Mouse (Mus musculus): ENCODE data around the gene Plcg2. TPM values are rescaled to one million over a fixed set of nuclear protein-coding genes. Genes with fewer than 3 reads are reported as not detected.

Gene Plcg2
- polyA plus RNA-seq, 2 experiments = 4.3 to 5.0 TPM

- DNase-seq (ENCODE audit: low read depth in 3 of 3, low spot score in 3 of 3) = peak; percentile 73 to 75 (median 73)
- Histone ChIP-seq H3K4me3 (ENCODE audit: insufficient read depth in 1 of 2, low read depth in 2 of 2, low read length in 2 of 2) (no peak overlapping the region), H3K27me3 (ENCODE audit: control insufficient read depth, insufficient read depth, low read length) (peaks cover 2% of the 10 kb centered on the region; the same call in 1 of the 2 replicates), H3K27ac (no peak overlapping the region), H3K4me2 (ENCODE audit: low read depth) (no peak overlapping the region), H3K36me3 (replicated peaks; ENCODE audit: control insufficient read depth, insufficient read depth, low read depth) (no peaks in the 10 kb centered on the region), H3K4me1 (replicated peaks; ENCODE audit: control insufficient read depth in 2 of 2, insufficient read depth in 2 of 2, low read length in 1 of 2) (0 out of 4 replicates have a peak, but pooled peaks cover 0 to 4% of the 10 kb centered on the region in 2 experiments), H3K9me3 (ENCODE audit: control insufficient read depth, low read length) (no peaks in the 10 kb centered on the region), H3K9ac (replicated peaks) (no peak overlapping the region)
- peak; percentile 97 for TF ChIP-seq CTCF (IDR thresholded peaks at IDR 0.05; ENCODE audit: low read depth)
- no peak for TF ChIP-seq EP300 (IDR thresholded peaks at IDR 0.05; ENCODE audit: low read depth)
- WGBS (ENCODE audit: insufficient replicate concordance) = 0% methylated on average over 5 of the region's 5 CpGs
- ATAC-seq (ENCODE audit: insufficient read depth) = peak; percentile 47; the same call in 1 of the 2 replicates
Observed at GRCm38 (mm10) chr8:117474944-117475343, 23.1 kb upstream of the Plcg2 start.

- no peak overlapping the region; the same call in 1 of the 2 replicates for H3K4me2 ChIP-seq (ENCODE audit: low read depth)
- H3K9me3 ChIP-seq (ENCODE audit: control insufficient read depth, low read length) = no peaks in the 10 kb centered on the region
- H3K36me3 ChIP-seq (replicated peaks; ENCODE audit: control insufficient read depth, insufficient read depth, low read depth) = no peaks in the 10 kb centered on the region
- 0 out of 4 replicates have a peak, but pooled peaks cover 0 to 2% of the 10 kb centered on the region in 2 experiments for H3K4me1 ChIP-seq (replicated peaks; ENCODE audit: control insufficient read depth in 2 of 2, insufficient read depth in 2 of 2, low read length in 1 of 2)
- 13% methylated on average over 7 of the region's 7 CpGs for WGBS (ENCODE audit: insufficient replicate concordance)
- H3K9ac ChIP-seq (replicated peaks) = no peak overlapping the region
- H3K27me3 ChIP-seq (ENCODE audit: control insufficient read depth, insufficient read depth, low read length) = no peaks in the 10 kb centered on the region
- H3K4me3 ChIP-seq (ENCODE audit: insufficient read depth in 1 of 2, low read depth in 2 of 2, low read length in 2 of 2) = no peak overlapping the region
- no peak for TF ChIP-seq CTCF (IDR thresholded peaks at IDR 0.05; ENCODE audit: low read depth)
- DNase-seq (ENCODE audit: low read depth in 3 of 3, low spot score in 3 of 3) (no peak), ATAC-seq (ENCODE audit: insufficient read depth) (0 out of 2 replicates have a peak, but pooled peaks have one; percentile 17)
- no peak overlapping the region for H3K27ac ChIP-seq
Observed at GRCm38 (mm10) chr8:117475819-117476218, 22.3 kb upstream of the Plcg2 start.

GRCm38 (mm10) chr8:117478082-117478481, 20.0 kb upstream of the Plcg2 start:
- Histone ChIP-seq H3K36me3 (replicated peaks; ENCODE audit: control insufficient read depth, insufficient read depth, low read depth) (no peaks in the 10 kb centered on the region), H3K27me3 (ENCODE audit: control insufficient read depth, insufficient read depth, low read length) (no peaks in the 10 kb centered on the region), H3K27ac (no peak overlapping the region), H3K9me3 (ENCODE audit: control insufficient read depth, low read length) (no peaks in the 10 kb centered on the region), H3K9ac (replicated peaks) (no peak overlapping the region), H3K4me2 (ENCODE audit: low read depth) (no peak overlapping the region), H3K4me3 (ENCODE audit: insufficient read depth in 1 of 2, low read depth in 2 of 2, low read length in 2 of 2) (no peak overlapping the region), H3K4me1 (replicated peaks; ENCODE audit: control insufficient read depth in 2 of 2, insufficient read depth in 2 of 2, low read length in 1 of 2) (peaks cover 0 to 2% of the 10 kb centered on the region in 2 experiments; a peak in 1 of 4 replicates)
- no peak for DNase-seq (ENCODE audit: low read depth in 3 of 3, low spot score in 3 of 3)
- no peak for ATAC-seq (ENCODE audit: insufficient read depth)
- TF ChIP-seq CTCF (IDR thresholded peaks at IDR 0.05; ENCODE audit: low read depth) (no peak), EP300 (IDR thresholded peaks at IDR 0.05; ENCODE audit: low read depth) (no peak)

- no peak for ATAC-seq (ENCODE audit: insufficient read depth)
- 79% methylated on average over 9 of the region's 9 CpGs for WGBS (ENCODE audit: insufficient replicate concordance)
- peaks cover 0 to 2% of the 10 kb centered on the region in 2 experiments; a peak in 1 of 4 replicates for H3K4me1 ChIP-seq (replicated peaks; ENCODE audit: control insufficient read depth in 2 of 2, insufficient read depth in 2 of 2, low read length in 1 of 2)
- TF ChIP-seq CTCF (IDR thresholded peaks at IDR 0.05; ENCODE audit: low read depth) (no peak), EP300 (IDR thresholded peaks at IDR 0.05; ENCODE audit: low read depth) (no peak)
- no peak overlapping the region for H3K9ac ChIP-seq (replicated peaks)
- H3K36me3 ChIP-seq (replicated peaks; ENCODE audit: control insufficient read depth, insufficient read depth, low read depth) = no peaks in the 10 kb centered on the region
- no peak overlapping the region for H3K4me2 ChIP-seq (ENCODE audit: low read depth)
- H3K9me3 ChIP-seq (ENCODE audit: control insufficient read depth, low read length) = no peaks in the 10 kb centered on the region
- no peak overlapping the region for H3K4me3 ChIP-seq (ENCODE audit: insufficient read depth in 1 of 2, low read depth in 2 of 2, low read length in 2 of 2)
- DNase-seq (ENCODE audit: low read depth in 3 of 3, low spot score in 3 of 3) = no peak
- H3K27me3 ChIP-seq (ENCODE audit: control insufficient read depth, insufficient read depth, low read length) = no peaks in the 10 kb centered on the region
- H3K27ac ChIP-seq = no peak overlapping the region
Observed at GRCm38 (mm10) chr8:117479996-117480395, 18.1 kb upstream of the Plcg2 start.

- DNase-seq (ENCODE audit: low read depth in 3 of 3, low spot score in 3 of 3) = no peak
- Histone ChIP-seq H3K4me1 (replicated peaks; ENCODE audit: control insufficient read depth in 2 of 2, insufficient read depth in 2 of 2, low read length in 1 of 2) (peaks cover 0 to 1% of the 10 kb centered on the region in 2 experiments; a peak in 1 of 4 replicates), H3K9ac (replicated peaks) (no peak overlapping the region), H3K9me3 (ENCODE audit: control insufficient read depth, low read length) (no peaks in the 10 kb centered on the region), H3K4me2 (ENCODE audit: low read depth) (no peak overlapping the region), H3K4me3 (ENCODE audit: insufficient read depth in 1 of 2, low read depth in 2 of 2, low read length in 2 of 2) (no peak overlapping the region), H3K27me3 (ENCODE audit: control insufficient read depth, insufficient read depth, low read length) (no peaks in the 10 kb centered on the region), H3K36me3 (replicated peaks; ENCODE audit: control insufficient read depth, insufficient read depth, low read depth) (no peaks in the 10 kb centered on the region), H3K27ac (no peak overlapping the region)
- 57% methylated on average over 5 of the region's 5 CpGs for WGBS (ENCODE audit: insufficient replicate concordance)
- TF ChIP-seq CTCF (IDR thresholded peaks at IDR 0.05; ENCODE audit: low read depth) (no peak), EP300 (IDR thresholded peaks at IDR 0.05; ENCODE audit: low read depth) (no peak)
- ATAC-seq (ENCODE audit: insufficient read depth) = no peak
Observed at GRCm38 (mm10) chr8:117480516-117480915, 17.6 kb upstream of the Plcg2 start.

Data from liver, embryonic 14.5 days (tissue).